Mouse (Mus musculus) large intestine, adult 2 months (tissue): ENCODE data around the gene Slc28a3. TPM values are rescaled to one million over a fixed set of nuclear protein-coding genes. Genes with fewer than 3 reads are reported as not detected.

Experiments used
- DNase-seq: peaks from one replicate; pipeline ENCODE4 v3.0.0-alpha.2; 2012; ENCODE audit warnings: low read depth, low spot score
- WGBS: fragments of 180-500 bp; shearing (Covaris S2); methylation state at CpG from one replicate; pipeline ENCODE4 v1.1.7; 2018; 5-methylcytosine and 5-hydroxymethylcytosine counted together
- polyA plus RNA-seq: library from polyadenylated mRNA; depleted of rRNA; stranded (reverse); fragments of >200 nt; gene quantifications from 2 replicates; pipeline ENCODE4 v1.2.3, GENCODE M21; 2012

The Slc28a3 gene
- polyA plus RNA-seq, 1 experiment, result 8.5 TPM

DNA sequence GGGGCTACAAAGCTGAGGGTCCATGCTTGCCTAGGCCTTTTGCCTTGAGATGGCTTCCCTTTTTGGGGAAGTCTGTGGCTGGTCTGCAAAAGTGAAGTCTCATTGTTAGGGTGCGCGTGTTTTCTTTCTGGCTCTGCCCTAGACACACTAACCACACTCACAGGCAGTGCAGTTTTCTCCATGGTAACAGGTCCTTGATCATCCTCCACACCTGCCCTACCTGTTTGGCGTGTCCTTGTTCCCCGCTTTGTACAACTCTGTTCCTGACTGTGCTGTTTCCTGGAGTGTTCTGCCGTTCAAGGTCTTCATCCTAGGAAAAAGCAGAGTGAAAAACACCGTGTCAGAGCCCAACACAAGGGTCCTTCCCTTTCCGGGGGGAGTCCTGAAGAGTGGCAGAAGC is 22.7 kb downstream of the Slc28a3 start:
- DNase-seq, result no peak

DNA sequence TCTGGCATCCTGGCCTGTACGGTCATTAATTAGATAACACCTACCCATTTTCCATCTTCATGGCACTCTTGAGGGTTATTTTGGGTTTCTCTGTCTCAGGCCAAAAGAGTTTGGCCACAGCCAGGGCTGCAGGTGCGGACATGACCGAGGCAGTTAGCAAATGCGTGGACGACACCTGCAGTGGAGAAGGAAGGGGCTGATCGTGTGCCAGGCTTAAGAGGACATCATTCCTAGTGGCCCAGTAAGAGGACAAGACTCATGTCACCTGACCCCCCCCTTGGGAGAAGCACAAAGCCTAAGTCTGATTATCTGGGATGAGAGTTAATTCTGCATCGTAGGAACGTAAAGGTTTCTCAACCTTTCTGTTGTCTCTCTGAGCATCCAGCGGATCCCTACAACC is 44.5 kb downstream of the Slc28a3 start:
- WGBS, result 91% methylated on average over 9 of the region's 9 CpGs
- DNase-seq, result no peak

More for the DNA sequence above, 22.7 kb downstream of the Slc28a3 start:
- WGBS, result 42% methylated on average over 7 of the region's 7 CpGs

DNA sequence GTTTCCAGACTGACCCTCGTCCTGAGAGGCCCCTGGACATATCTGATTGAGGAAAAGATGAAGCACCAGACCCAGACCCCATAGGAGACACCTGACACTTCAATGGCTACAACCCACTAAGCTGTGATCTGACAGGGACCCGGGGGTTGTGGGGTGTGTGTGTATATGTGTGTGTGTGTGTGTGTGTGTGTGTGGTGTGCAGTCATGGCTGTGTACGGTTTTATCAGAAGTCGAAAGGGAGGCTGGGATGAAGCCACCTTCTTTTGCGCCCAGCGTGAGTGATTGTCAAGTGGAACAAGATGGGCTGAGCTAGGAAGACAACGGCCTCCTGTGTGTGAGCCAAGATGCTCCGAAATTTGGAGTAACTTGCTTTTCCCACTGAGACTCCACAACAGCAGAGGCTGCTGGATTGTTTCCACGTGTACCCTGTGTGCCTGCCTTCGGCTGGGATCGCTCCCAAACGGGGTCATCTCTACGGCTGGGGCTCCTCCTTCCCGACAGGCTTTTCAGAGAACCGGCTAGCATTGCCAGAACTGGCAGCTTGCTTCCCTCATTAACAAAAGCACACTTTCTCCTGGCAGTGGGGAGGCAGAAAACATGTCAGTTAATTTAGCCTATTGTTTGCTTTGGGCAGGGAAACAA is 50.1 kb downstream of the Slc28a3 start:
- 64% methylated on average over 15 of the region's 15 CpGs for WGBS
- DNase-seq, result no peak

DNA sequence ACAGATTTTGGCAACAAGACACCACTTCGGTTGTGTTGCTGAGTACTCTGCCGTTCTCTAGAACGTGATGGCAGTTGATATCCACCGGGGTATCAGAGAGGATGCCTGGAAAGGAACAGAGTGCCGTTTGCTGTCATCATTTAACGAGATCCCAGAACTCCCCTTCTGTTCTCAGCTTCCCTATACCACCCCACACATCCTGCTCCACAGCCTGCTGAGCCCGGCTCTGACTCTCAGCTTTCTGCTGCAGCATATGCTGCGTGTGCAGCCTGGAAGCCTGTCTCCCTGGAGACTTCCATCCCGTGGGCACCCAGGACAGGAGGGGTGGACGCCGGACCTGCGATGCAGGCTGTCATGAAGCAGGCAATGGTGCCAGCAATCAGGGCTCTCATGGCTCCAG is 52.5 kb downstream of the Slc28a3 start:
- no peak for DNase-seq
- WGBS, result 73% methylated on average over 12 of the region's 12 CpGs

DNA sequence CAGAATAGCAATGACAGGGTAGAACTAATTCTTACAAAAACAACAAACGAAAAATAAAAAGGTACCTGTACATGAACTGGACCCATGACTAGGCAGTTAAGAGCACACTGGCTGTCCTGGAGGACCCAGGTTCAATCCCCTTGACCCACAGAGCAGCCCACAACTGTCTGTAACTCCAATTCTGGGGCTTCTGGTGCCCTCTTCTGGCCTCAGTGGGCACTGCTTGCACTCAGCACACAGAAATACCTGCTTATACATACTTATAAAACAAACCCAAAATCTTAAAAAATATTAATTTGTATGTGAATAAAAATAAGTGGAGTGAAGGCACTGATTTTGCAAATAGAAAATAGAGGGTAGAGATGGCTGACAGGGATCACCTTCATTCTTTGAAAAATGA is 54.7 kb downstream of the Slc28a3 start:
- DNase-seq, result no peak
- 75% methylated on average over 1 of the region's 1 CpGs for WGBS

DNA sequence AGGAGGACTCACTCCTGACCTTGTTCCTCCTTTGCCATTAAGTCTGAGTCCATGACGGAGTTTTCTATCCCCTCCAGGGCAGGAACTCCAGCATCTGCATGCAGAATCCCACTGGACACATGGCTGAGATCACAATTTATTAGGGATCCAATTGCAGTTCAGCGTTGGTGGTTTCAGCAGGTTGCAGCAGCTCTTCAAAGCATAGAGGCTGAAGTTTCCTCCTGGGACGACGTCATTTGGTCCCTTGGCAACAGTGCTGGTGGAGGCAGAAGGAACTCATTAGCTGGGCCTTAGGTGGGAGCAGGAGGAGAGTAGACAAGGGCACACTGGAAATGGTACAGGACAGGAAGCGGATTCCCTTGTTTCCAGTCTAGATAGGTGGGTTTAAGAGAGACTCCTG is 55.1 kb downstream of the Slc28a3 start:
- no peak for DNase-seq
- WGBS, result 79% methylated on average over 5 of the region's 5 CpGs

DNA sequence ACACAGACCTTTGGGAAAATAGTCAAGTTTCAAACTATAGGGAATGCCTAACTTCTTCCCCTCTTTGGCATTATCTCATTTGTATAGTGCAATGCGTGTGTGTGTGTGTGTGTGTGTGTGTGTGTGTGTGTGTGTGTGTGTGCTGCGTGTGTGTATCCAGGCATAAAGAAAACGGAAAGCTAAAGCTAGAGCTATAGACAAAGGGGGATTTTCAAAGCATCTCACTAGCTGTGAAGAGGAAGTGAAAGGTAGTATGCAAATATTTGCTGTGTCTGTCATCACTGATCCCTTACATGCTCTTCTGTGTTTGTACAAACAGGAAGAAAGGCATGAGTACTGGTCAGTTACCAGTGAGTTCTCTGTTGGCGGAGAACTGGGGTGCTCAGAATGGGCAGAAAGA is 58.8 kb downstream of the Slc28a3 start:
- DNase-seq, result no peak
- WGBS, result 35% methylated on average over 4 of the region's 4 CpGs

DNA sequence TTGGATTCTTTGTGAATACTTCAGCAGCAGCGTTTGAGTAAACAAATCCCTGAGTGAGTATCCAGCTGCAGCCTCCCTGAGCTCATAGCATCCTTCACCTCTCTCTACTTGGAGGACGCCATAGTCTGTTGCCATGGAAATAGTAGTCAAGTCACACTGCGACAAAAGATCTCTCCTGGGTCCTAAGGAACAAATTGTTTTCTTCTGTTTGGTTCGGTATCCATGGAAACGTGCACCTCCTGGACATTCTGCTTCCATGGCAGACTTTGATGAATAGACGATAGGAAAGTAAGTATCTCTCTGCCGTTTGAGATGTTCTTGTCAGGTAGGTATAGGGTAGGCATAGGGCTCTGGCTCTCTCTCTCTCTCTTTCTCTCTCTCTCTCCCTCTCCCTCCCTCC is 63.1 kb downstream of the Slc28a3 start:
- no peak for DNase-seq
- WGBS, result 30% methylated on average over 7 of the region's 7 CpGs

DNA sequence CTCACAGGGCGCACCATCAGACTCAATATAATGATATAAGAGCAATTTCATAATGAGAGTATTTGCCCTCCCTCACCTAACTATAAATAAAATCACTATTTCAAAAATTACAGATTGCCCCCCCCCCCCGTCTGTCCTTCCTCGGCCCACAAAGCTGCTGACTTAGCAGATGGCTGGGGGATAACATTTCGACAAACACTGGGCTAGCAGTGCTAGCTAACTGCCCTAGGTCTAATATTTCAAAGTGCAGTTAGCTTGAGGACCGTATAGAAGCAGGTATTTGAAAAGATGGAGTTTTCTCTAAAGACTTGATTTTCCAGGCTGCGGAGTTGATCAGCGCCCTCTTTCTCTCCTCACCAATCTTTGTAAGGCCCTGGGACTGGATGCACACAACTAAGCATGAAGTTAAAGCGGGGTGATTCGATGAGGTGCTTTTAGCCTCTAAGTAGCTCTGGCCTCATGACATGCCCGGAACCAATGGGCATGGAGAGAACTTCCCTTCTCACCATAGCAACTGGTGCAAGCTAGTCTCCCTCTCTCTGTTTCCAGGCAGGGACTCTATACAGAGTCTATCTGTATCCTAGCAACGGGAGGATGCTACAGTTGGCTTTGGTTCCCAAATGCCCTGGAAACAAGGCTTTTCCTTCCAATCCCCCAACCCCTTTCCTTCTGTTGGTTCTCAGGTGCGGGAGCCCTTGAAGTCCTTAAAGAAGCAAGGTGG is 66.8 kb downstream of the Slc28a3 start:
- DNase-seq, result no peak
- 63% methylated on average over 12 of the region's 12 CpGs for WGBS

DNA sequence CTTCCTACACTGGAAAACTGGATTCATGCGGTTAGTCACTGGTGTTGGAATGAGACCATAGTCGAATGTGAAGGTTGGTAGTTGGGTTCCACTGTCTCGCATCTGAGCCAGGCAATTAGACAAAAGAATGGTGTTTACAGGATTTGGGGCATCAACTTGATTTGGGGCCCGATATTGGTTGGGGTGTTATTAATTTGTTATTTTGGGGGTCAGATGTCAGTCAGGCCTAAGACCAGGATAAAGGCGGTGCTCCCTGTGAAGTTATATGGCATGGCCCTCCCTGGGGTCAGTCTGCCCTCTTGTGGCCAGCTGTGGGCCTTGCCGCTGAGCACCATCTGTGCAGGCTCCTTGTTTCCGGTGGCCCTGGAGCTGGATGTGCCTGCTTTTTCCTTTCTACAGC is 67.6 kb downstream of the Slc28a3 start:
- DNase-seq, result peak; percentile 28
- WGBS, result 43% methylated on average over 7 of the region's 7 CpGs

DNA sequence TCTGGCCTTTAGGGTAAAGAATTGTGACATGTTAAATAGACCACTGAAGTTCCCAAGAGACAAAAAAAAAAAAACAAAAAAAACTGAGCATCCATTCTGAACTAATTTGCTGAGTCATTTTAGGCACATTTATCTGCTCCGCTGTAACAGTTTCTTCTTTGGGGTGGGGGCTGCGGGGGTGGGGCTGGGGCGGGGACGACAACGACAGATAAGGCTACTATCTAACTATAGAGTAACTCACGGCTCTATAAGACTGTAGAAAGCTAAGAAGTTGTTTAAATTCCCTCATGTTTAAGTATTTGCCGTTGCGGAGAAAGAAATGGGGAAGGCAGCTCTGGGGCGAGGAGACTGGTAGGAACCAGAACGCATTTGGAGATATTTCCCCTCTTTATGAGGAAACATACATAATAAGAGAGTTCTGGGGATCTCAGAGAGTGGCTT is 68.1 kb downstream of the Slc28a3 start:
- 78% methylated on average over 10 of the region's 10 CpGs for WGBS

DNA sequence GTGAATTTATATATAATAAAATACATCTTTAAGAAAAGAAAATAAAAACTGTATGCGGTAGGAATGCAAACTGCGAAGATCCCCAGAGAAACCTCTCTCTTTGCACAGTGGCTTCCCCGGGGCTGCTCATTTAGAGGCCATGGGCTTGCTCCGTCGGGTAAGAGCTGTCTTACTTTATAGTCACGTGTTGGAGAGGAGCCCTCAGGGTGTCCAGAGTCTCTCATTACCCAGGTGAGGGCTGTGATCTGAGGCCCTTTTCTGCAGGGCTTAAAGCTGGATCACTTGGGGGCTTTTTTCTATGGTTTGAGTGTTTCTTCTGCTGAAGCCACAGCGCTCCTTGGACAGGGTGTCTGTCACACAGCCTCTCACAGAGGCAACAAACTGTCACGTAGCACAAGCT is 68.5 kb downstream of the Slc28a3 start:
- no peak for DNase-seq
- 79% methylated on average over 8 of the region's 8 CpGs for WGBS

More for the DNA sequence above, 68.1 kb downstream of the Slc28a3 start:
- DNase-seq, result no peak

DNA sequence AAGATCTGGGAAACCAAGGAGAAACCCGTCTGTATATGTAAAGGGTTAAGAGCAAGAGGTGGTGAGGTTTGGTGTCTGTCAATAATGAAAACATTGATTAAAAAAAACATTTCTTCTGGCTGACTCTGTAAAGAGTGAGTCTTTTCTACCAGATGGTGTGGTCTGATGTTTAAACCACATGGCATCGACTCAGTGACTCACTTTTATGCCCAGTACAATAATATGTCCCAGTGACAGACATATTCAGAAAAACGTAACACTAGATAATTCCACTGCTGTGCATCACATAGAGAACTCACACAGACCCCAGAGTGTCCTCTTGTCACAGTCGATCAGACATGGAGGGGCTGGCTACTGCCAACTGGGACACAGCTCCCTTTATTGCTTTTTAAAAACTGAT is 69.1 kb downstream of the Slc28a3 start:
- no peak for DNase-seq
- WGBS, result 76% methylated on average over 4 of the region's 4 CpGs

DNA sequence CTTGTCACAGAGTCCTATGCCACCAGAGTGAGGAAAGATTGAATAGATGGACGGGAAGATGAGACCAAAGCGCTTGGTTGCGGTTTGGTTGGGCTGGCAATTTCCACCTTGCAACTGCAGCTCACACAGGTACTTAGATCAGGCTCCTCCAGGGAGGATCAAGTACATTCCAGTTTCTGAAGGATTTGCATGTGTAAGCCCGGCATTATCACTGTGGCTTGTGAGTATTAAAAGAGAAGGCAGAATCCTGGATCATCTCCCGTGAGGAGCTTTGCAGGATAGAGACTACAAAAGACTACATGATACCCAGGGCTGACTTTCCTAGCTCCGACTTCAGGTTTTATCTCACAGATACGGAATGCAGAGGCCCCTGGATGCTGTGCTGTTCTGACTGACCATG is 71.7 kb downstream of the Slc28a3 start:
- DNase-seq, result no peak
- whole genome bisulfite sequencing, result 83% methylated on average over 7 of the region's 7 CpGs

DNA sequence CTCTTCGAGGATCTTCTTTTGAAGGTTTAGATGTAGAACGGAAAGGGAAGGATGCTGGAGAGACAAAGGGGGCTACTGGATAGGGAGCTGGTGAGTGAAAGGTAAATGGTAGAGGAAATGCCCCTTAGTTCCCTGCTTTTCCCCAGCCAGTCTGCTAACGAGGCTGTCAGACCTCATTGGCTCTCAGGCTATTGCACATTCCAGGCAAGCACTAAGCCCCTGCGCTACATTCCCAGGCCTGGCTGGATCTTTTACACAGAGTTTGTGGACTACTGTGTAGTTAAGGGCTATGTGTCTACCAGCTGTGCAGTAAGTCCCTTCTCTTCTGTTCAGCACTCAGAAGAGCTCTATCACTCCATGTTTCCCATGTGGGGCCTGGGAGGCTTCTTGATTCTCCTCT is 72.3 kb downstream of the Slc28a3 start:
- DNase-seq, result no peak

DNA sequence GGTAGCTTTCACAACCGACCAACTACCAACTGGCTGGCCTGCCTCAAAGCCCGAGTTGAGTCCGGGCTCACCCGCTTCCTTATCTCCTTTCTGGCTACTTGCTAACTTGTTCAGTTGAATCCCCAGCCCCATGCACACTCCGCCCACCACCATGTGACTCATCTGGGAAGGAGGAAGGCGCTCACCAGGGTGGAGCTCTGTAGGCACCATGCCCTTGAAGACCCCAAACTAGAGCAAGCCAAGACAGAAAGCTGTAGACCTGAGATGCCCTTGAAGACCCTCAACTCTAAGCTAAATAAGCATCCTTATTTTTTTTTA is 72.8 kb downstream of the Slc28a3 start:
- 37% methylated on average over 6 of the region's 6 CpGs for WGBS
- DNase-seq, result no peak

More for the DNA sequence above, 72.3 kb downstream of the Slc28a3 start:
- WGBS, result 61% methylated on average over 4 of the region's 4 CpGs

DNA sequence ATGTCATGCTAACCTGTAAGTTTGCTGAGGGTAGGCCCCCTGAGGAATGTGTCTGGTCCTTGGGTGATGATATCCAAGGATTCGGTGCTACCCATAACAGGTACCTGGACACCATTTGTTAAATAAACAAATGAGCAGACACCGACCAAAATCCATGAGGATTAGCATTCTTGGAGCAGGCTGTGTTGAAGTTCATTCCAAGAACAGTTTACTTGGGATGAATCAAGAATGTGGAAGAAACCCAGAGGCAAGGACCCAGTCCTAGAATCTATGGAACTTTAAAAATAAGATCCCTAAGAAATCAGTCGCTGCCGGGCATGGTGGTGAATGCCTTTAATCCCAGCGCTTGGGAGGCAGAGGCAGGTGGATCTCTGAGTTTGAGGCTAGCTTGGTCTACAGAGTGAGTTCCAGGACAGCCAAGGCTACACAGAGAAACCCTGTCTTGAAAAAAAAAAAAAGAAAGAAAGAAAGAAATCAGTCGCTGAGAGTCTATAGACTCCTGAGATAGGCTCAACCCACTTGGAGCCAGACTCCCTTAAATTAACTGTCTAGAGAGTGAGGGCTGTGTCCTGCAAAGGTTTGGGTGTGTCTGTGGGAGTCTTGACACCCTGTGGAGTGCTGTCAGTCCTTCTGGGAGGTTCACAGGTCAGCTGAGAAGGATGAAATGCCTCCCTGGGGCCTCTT is 73.3 kb downstream of the Slc28a3 start:
- no peak for DNase-seq
- 85% methylated on average over 6 of the region's 6 CpGs for WGBS

DNA sequence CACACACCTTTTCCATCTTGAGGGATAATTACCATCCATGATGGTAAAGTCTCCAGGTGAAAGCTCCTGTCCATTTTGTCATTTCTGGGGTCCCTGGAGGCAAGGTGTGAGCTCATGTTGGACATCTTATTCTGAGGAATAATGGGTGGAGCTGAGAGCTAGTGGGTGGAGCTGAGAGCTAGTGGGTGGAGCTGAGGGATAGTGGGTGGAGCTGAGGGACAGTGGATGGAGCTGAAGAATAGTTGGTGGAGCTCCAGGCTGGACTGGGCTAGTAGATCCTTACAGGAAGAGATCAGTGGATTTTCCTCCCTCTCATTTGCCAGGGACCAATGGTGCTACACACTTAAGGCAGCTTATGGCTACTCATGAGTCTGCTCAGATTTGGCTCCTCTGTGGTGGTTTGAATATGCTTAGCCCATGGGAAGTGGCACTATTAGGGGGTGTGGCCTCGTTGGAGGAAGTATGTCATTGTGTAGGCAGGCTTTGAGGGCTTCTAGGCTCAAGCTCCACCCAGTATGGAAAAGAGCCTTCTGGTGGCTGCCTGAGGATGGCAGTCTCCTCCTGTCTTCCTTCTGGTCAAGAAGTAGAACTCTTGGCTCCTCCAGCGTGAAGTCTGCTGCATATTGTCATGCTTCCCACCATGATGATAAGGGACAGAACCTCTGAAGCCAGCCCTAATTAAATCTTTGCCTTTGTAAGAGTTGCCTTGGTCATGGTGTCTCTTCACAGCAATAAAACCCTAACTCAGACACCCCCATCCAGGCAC is 74.0 kb downstream of the Slc28a3 start:
- DNase-seq, result no peak
- WGBS, result 69% methylated on average over 2 of the region's 2 CpGs

DNA sequence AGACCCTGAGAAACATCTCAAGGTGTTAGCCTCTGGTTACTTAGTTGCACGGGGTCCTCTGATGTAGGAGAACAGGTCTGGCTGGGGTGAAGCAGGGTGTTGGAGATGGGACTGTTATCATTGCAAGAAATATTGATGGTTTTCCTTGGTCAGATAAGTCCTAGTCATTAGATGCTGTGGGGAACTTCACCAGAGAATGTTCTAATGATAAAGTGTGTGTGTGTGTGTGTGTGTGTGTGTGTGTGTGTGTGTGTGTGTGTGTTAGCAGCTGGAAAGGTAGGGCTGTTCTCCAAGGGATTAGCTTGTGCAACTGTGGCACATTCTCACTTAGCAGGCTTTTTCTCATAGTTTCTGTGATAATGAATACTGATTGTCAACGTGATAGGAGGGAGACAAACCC is 75.4 kb downstream of the Slc28a3 start:
- no peak for DNase-seq
- WGBS, result 64% methylated on average over 2 of the region's 2 CpGs

DNA sequence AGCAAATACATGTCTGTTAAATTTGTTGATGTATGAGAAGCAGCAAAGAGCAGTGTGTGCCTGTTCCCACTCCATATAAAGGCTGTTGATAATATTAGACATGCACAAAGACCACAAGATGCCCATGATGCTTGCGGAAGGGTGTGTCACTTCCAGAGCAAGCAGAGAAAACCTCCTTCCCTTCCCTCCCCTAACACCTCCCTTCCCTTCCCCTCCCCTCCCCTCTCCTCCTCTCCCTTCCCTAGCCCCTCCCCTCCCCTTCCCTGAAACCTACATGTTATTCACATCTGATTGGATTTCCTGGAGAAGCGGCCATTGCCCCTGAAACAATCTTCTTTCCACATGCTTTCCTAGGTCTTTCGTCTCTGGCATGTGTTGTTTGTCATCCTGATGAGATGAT is 75.8 kb downstream of the Slc28a3 start:
- no peak for DNase-seq
- 72% methylated on average over 3 of the region's 3 CpGs for WGBS
